Comparison of ENCODE assay signal across 10 mouse cellular contexts in the genomic region with DNA sequence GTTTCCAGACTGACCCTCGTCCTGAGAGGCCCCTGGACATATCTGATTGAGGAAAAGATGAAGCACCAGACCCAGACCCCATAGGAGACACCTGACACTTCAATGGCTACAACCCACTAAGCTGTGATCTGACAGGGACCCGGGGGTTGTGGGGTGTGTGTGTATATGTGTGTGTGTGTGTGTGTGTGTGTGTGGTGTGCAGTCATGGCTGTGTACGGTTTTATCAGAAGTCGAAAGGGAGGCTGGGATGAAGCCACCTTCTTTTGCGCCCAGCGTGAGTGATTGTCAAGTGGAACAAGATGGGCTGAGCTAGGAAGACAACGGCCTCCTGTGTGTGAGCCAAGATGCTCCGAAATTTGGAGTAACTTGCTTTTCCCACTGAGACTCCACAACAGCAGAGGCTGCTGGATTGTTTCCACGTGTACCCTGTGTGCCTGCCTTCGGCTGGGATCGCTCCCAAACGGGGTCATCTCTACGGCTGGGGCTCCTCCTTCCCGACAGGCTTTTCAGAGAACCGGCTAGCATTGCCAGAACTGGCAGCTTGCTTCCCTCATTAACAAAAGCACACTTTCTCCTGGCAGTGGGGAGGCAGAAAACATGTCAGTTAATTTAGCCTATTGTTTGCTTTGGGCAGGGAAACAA. TPM values are rescaled to one million over a fixed set of nuclear protein-coding genes. Genes with fewer than 3 reads are reported as not detected.
A peak's percentile ranks its signal among the peaks of the same experiment; 100 is the strongest.
DNase-seq lines count a peak whose midpoint lies in the region; ATAC-seq and TF ChIP-seq lines count a peak whose summit lies in the region.
"Had no signal": no experiment of that assay in that cellular context is flagged by ENCODE, and none has a peak within 500 bp of the region (broad histone marks: within the 10 kb centered on the region; RNA-seq: fewer than 3 reads in every experiment).

No protein-coding gene starts in this region.

- no peak for TF ChIP-seq CTCF in lung, postnatal 0 days (IDR thresholded peaks at IDR 0.05)

- no peak overlapping the region for H3K27ac ChIP-seq in midbrain, embryonic 14.5 days (replicated peaks; ENCODE audit: low read depth, low read length)
- H3K27ac ChIP-seq in midbrain, embryonic 11.5 days (ENCODE audit: low read depth, low read length) = no peak overlapping the region
- peak overlapping the region; percentile 66 for H3K27ac ChIP-seq in hindbrain, embryonic 16.5 days (ENCODE audit: low read depth, low read length)
- H3K27ac ChIP-seq in lung, postnatal 0 days (ENCODE audit: low read length) = no peak overlapping the region
- no peak overlapping the region for H3K27ac ChIP-seq in kidney, embryonic 14.5 days (ENCODE audit: low read depth, low read length)
- H3K27ac ChIP-seq: heart, embryonic 10.5 days; limb, embryonic 15.5 days had no signal

- no peaks in the 10 kb centered on the region for H3K4me1 ChIP-seq in midbrain, embryonic 14.5 days (ENCODE audit: control insufficient read depth, insufficient read depth, low read length)
- no peaks in the 10 kb centered on the region for H3K4me1 ChIP-seq in midbrain, embryonic 11.5 days (ENCODE audit: control insufficient read depth, insufficient read depth, low read length)
- 0 out of 2 replicates have a peak, but pooled peaks cover 2% of the 10 kb centered on the region for H3K4me1 ChIP-seq in hindbrain, embryonic 16.5 days (ENCODE audit: control insufficient read depth, insufficient read depth, low read depth, low read length)
- H3K4me1 ChIP-seq in lung, postnatal 0 days (ENCODE audit: insufficient read depth, low read depth, low read length) = no peaks in the 10 kb centered on the region
- H3K4me1 ChIP-seq in kidney, embryonic 14.5 days (ENCODE audit: control insufficient read depth, insufficient read depth, low read length) = no peaks in the 10 kb centered on the region
- H3K4me1 ChIP-seq: heart, embryonic 10.5 days; limb, embryonic 15.5 days had no signal

- no peak overlapping the region for H3K4me2 ChIP-seq in midbrain, embryonic 14.5 days (ENCODE audit: low read length)
- H3K4me2 ChIP-seq in midbrain, embryonic 11.5 days = no peak overlapping the region
- H3K4me2 ChIP-seq in hindbrain, embryonic 16.5 days (ENCODE audit: low read length) = 0 out of 2 replicates have a peak overlapping the region, but pooled peaks have one; percentile 2
- no peak overlapping the region for H3K4me2 ChIP-seq in lung, postnatal 0 days (replicated peaks; ENCODE audit: low read depth, low read length)
- H3K4me2 ChIP-seq in kidney, embryonic 14.5 days (replicated peaks; ENCODE audit: low read depth, low read length) = no peak overlapping the region
- H3K4me2 ChIP-seq: limb, embryonic 15.5 days had no signal

- peak; percentile 61 for DNase-seq in midbrain, embryonic 14.5 days
- no peak for DNase-seq in midbrain, embryonic 11.5 days (ENCODE audit: low spot score, missing footprints)
- DNase-seq in lung, postnatal 0 days (ENCODE audit: low spot score) = peak; percentile 74
- DNase-seq in telencephalon, adult 2 months (ENCODE audit: low read depth, low spot score) = peak; percentile 34
- no peak for DNase-seq in urinary bladder, adult 18-20 months (ENCODE audit: low spot score in 2 of 2)

- H3K9me3 ChIP-seq in midbrain, embryonic 14.5 days (ENCODE audit: control insufficient read depth, low read length) = no peaks in the 10 kb centered on the region
- H3K9me3 ChIP-seq in midbrain, embryonic 11.5 days (ENCODE audit: control insufficient read depth, low read length) = no peaks in the 10 kb centered on the region
- no peaks in the 10 kb centered on the region for H3K9me3 ChIP-seq in hindbrain, embryonic 16.5 days (ENCODE audit: control insufficient read depth, low read length)
- H3K9me3 ChIP-seq in lung, postnatal 0 days (ENCODE audit: low read length) = no peaks in the 10 kb centered on the region
- no peaks in the 10 kb centered on the region for H3K9me3 ChIP-seq in kidney, embryonic 14.5 days (ENCODE audit: control insufficient read depth, low read length)
- H3K9me3 ChIP-seq: heart, embryonic 10.5 days; limb, embryonic 15.5 days had no signal

- no peak overlapping the region for H3K4me3 ChIP-seq in midbrain, embryonic 14.5 days (replicated peaks; ENCODE audit: low read depth, low read length)
- no peak overlapping the region for H3K4me3 ChIP-seq in midbrain, embryonic 11.5 days (ENCODE audit: low read depth, low read length)
- H3K4me3 ChIP-seq in hindbrain, embryonic 16.5 days (ENCODE audit: low read length) = no peak overlapping the region
- no peak overlapping the region for H3K4me3 ChIP-seq in lung, postnatal 0 days (ENCODE audit: low read depth, low read length)
- H3K4me3 ChIP-seq in kidney, embryonic 14.5 days (ENCODE audit: low read length) = no peak overlapping the region
- H3K4me3 ChIP-seq: heart, embryonic 10.5 days; limb, embryonic 15.5 days had no signal

- WGBS in midbrain, embryonic 14.5 days = 73% methylated on average over 15 of the region's 15 CpGs
- WGBS in midbrain, embryonic 11.5 days = 84% methylated on average over 15 of the region's 15 CpGs
- WGBS in hindbrain, embryonic 16.5 days = 51% methylated on average over 15 of the region's 15 CpGs
- WGBS in lung, postnatal 0 days = 52% methylated on average over 15 of the region's 15 CpGs
- WGBS in kidney, embryonic 14.5 days = 78% methylated on average over 15 of the region's 15 CpGs

- no peak for TF ChIP-seq EP300 in lung, postnatal 0 days (IDR thresholded peaks at IDR 0.05)

- no peak for ATAC-seq in midbrain, embryonic 14.5 days (ENCODE audit: low FRiP score, low TSS enrichment)
- ATAC-seq in midbrain, embryonic 11.5 days (ENCODE audit: low FRiP score) = no peak
- ATAC-seq in hindbrain, embryonic 16.5 days = peak; percentile 97
- ATAC-seq in lung, postnatal 0 days = peak; percentile 82
- no peak for ATAC-seq in CD4-positive, CD25-positive, alpha-beta regulatory T cell, adult 4 months
- ATAC-seq in kidney, embryonic 14.5 days (ENCODE audit: low FRiP score, low TSS enrichment) = no peak

- no peak overlapping the region for H3K9ac ChIP-seq in midbrain, embryonic 14.5 days (replicated peaks; ENCODE audit: low read length)
- no peak overlapping the region for H3K9ac ChIP-seq in midbrain, embryonic 11.5 days (ENCODE audit: low read length)
- no peak overlapping the region for H3K9ac ChIP-seq in hindbrain, embryonic 16.5 days (ENCODE audit: low read depth, low read length)
- no peak overlapping the region for H3K9ac ChIP-seq in lung, postnatal 0 days (replicated peaks; ENCODE audit: low read depth)
- H3K9ac ChIP-seq in kidney, embryonic 14.5 days (ENCODE audit: low read depth, low read length) = no peak overlapping the region
- H3K9ac ChIP-seq: limb, embryonic 15.5 days had no signal

- H3K27me3 ChIP-seq in midbrain, embryonic 14.5 days (ENCODE audit: control insufficient read depth, insufficient read depth, low read length) = no peaks in the 10 kb centered on the region
- no peaks in the 10 kb centered on the region for H3K27me3 ChIP-seq in midbrain, embryonic 11.5 days (ENCODE audit: control insufficient read depth, insufficient read depth, low read length)
- H3K27me3 ChIP-seq in hindbrain, embryonic 16.5 days (replicated peaks; ENCODE audit: control insufficient read depth, insufficient read depth, low read length) = no peaks in the 10 kb centered on the region
- H3K27me3 ChIP-seq in lung, postnatal 0 days (replicated peaks; ENCODE audit: insufficient read depth, low read length) = no peaks in the 10 kb centered on the region
- H3K27me3 ChIP-seq in kidney, embryonic 14.5 days (ENCODE audit: control insufficient read depth, insufficient read depth, low read length) = no peaks in the 10 kb centered on the region
- H3K27me3 ChIP-seq: limb, embryonic 15.5 days had no signal

- H3K36me3 ChIP-seq in midbrain, embryonic 14.5 days (ENCODE audit: control insufficient read depth, insufficient read depth, low read length) = no peaks in the 10 kb centered on the region
- H3K36me3 ChIP-seq in midbrain, embryonic 11.5 days (ENCODE audit: control insufficient read depth, insufficient read depth, low read length) = no peaks in the 10 kb centered on the region
- H3K36me3 ChIP-seq in hindbrain, embryonic 16.5 days (ENCODE audit: control insufficient read depth, insufficient read depth, low read length) = no peaks in the 10 kb centered on the region
- no peaks in the 10 kb centered on the region for H3K36me3 ChIP-seq in lung, postnatal 0 days (ENCODE audit: insufficient read depth, low read length)
- H3K36me3 ChIP-seq in kidney, embryonic 14.5 days (ENCODE audit: control insufficient read depth, insufficient read depth, low read length) = no peaks in the 10 kb centered on the region
- H3K36me3 ChIP-seq: heart, embryonic 10.5 days; limb, embryonic 15.5 days had no signal

RNA-seq across cellular contexts. Expression of a gene that starts 50.1 kb away (rescaled TPM):
- not detected in 2 replicates for polyA plus RNA-seq in midbrain, embryonic 14.5 days (2014; fragmentation: Nextera tagmentation; extraction: Ambion mirVana)
- not detected in 2 replicates for polyA plus RNA-seq in midbrain, embryonic 11.5 days (2014; fragmentation: Nextera tagmentation; extraction: Ambion mirVana)
- 0.25 TPM in 2 replicates for polyA plus RNA-seq in hindbrain, embryonic 16.5 days (2015; fragmentation: Nextera tagmentation; extraction: Ambion mirVana)
- 0.05 and 0.18 TPM in 2 replicates for polyA plus RNA-seq in lung, postnatal 0 days (2015; fragmentation: Nextera tagmentation; extraction: Ambion mirVana)
- polyA plus RNA-seq in CD4-positive, CD25-positive, alpha-beta regulatory T cell, adult 4 months (2017; shearing (Covaris generic)) = under 1 TPM in 1 of 2 experiments, not detected in 1; 0.63 TPM
- polyA plus RNA-seq in kidney, embryonic 14.5 days (2014; fragmentation: Nextera tagmentation; extraction: Ambion mirVana) = 0.08 TPM in 1 of 2 replicates, not detected in the other

Comparison
In these comparisons a context has a peak if more than half of its experiments do, and no peak if none do; other contexts are left out.
1. DNase-seq: peak in midbrain, embryonic 14.5 days (single experiment), lung, postnatal 0 days (single experiment) and telencephalon, adult 2 months (single experiment); none in midbrain, embryonic 11.5 days (single experiment) and urinary bladder, adult 18-20 months (0 of 2).
2. ATAC-seq: peak in hindbrain, embryonic 16.5 days (single experiment) and lung, postnatal 0 days (single experiment); none in midbrain, embryonic 14.5 days (single experiment), midbrain, embryonic 11.5 days (single experiment), CD4-positive, CD25-positive, alpha-beta regulatory T cell, adult 4 months (single experiment) and kidney, embryonic 14.5 days (single experiment).